Mouse (Mus musculus) liver, embryonic 14.5 days (tissue): Measurements from ENCODE around the gene Mark2.

Experiments used
- CTCF ChIP-seq: IDR thresholded peaks from 2 replicates; pipeline ENCODE4 v1.5.1; 2016; ENCODE audit warnings: antibody characterized with exemption, low read depth, control low read depth
- EP300 ChIP-seq: IDR thresholded peaks from 2 replicates; pipeline ENCODE4 v1.6.1; 2016; ENCODE audit warnings: antibody characterized with exemption, low read depth

- TF ChIP-seq CTCF (no peak), EP300 (no peak)
These were observed 34.7 kb downstream of the Mark2 start for GRCm38 (mm10) chr19:7306968-7307367.
